ENCODE assay signal across 15 mouse cellular contexts in genomic region chr15:62221024-62221819, GRCm38 (mm10).
DNase-seq lines count a peak whose midpoint lies in the region; ATAC-seq lines count a peak whose summit lies in the region.
"Had no signal": no experiment of that assay in that cellular context is flagged by ENCODE, and none has a peak within 500 bp of the region (broad histone marks: within the 10 kb centered on the region; RNA-seq: fewer than 3 reads in every experiment).

No protein-coding gene starts in this region.

- H3K36me3 ChIP-seq in midbrain, embryonic 11.5 days (ENCODE audit: control insufficient read depth, insufficient read depth, low read length), result no peaks in the 10 kb centered on the region
- no peaks in the 10 kb centered on the region for H3K36me3 ChIP-seq in midbrain, embryonic 13.5 days
- H3K36me3 ChIP-seq in liver, embryonic 12.5 days, result peaks cover 22% of the 10 kb centered on the region

- no peak overlapping the region for H3K9ac ChIP-seq in midbrain, embryonic 11.5 days (ENCODE audit: low read length)
- H3K9ac ChIP-seq in midbrain, embryonic 13.5 days (replicated peaks), result no peak overlapping the region
- peak overlapping the region; percentile 32 for H3K9ac ChIP-seq in liver, embryonic 12.5 days

- H3K4me2 ChIP-seq in midbrain, embryonic 11.5 days, result no peak overlapping the region
- H3K4me2 ChIP-seq in midbrain, embryonic 13.5 days (replicated peaks), result no peak overlapping the region
- H3K4me2 ChIP-seq in liver, embryonic 12.5 days, result peak overlapping the region; percentile 64

- H3K4me1 ChIP-seq in midbrain, embryonic 11.5 days (ENCODE audit: control insufficient read depth, insufficient read depth, low read length), result no peaks in the 10 kb centered on the region
- H3K4me1 ChIP-seq in midbrain, embryonic 13.5 days (replicated peaks), result 0 out of 2 replicates have a peak, but pooled peaks cover 5% of the 10 kb centered on the region
- peaks cover 75% of the 10 kb centered on the region for H3K4me1 ChIP-seq in liver, embryonic 12.5 days

- no peak overlapping the region for H3K4me3 ChIP-seq in midbrain, embryonic 11.5 days (ENCODE audit: low read depth, low read length)
- H3K4me3 ChIP-seq in midbrain, embryonic 13.5 days (replicated peaks), result no peak overlapping the region
- peak overlapping the region; percentile 28 for H3K4me3 ChIP-seq in liver, embryonic 12.5 days

- no peak for DNase-seq in midbrain, embryonic 11.5 days (ENCODE audit: low spot score, missing footprints)
- peak; percentile 86 for DNase-seq in c-Kit-positive CD71-positive TER-119-negative erythroid progenitor cells, embryonic 14.5 days (ENCODE audit: low read depth)
- DNase-seq in yolk sac, embryonic 10.5 days (ENCODE audit: low spot score), result peak; percentile 58
- no peak for DNase-seq in left cerebral cortex, postnatal 14 days (ENCODE audit: low spot score in 2 of 2)
- no peak for DNase-seq in kidney, postnatal 36 days
- DNase-seq: cerebellum, adult 8-10 months; heart, postnatal 4 days; layer of hippocampus, adult 9-11 months; midbrain, embryonic 14.5 days; right cerebral cortex, postnatal 14 days had no signal

- no peak overlapping the region for H3K27ac ChIP-seq in midbrain, embryonic 11.5 days (ENCODE audit: low read depth, low read length)
- no peak overlapping the region for H3K27ac ChIP-seq in midbrain, embryonic 13.5 days
- peak overlapping the region; percentile 83 for H3K27ac ChIP-seq in liver, embryonic 12.5 days
- H3K27ac ChIP-seq: kidney, postnatal 0 days had no signal

- peak; percentile 50; the same call in 1 of the 2 replicates for ATAC-seq in midbrain, embryonic 11.5 days (ENCODE audit: low FRiP score)
- no peak for ATAC-seq in midbrain, embryonic 13.5 days
- ATAC-seq in liver, embryonic 12.5 days, result peak; percentile 91
- ATAC-seq: CD4-positive, CD25-positive, alpha-beta regulatory T cell, adult 4 months; lung, postnatal 0 days had no signal

- H3K27me3 ChIP-seq in midbrain, embryonic 11.5 days (ENCODE audit: control insufficient read depth, insufficient read depth, low read length), result no peaks in the 10 kb centered on the region
- H3K27me3 ChIP-seq in midbrain, embryonic 13.5 days, result no peaks in the 10 kb centered on the region
- H3K27me3 ChIP-seq in liver, embryonic 12.5 days (replicated peaks), result no peaks in the 10 kb centered on the region

- no peaks in the 10 kb centered on the region for H3K9me3 ChIP-seq in midbrain, embryonic 11.5 days (ENCODE audit: control insufficient read depth, low read length)
- no peaks in the 10 kb centered on the region for H3K9me3 ChIP-seq in midbrain, embryonic 13.5 days
- no peaks in the 10 kb centered on the region for H3K9me3 ChIP-seq in liver, embryonic 12.5 days (replicated peaks)

- intact Hi-C loops in left cerebral cortex, postnatal 14 days (cut with DNase I), result no loop called here

- 81% methylated on average over 8 of the region's 8 CpGs for WGBS in midbrain, embryonic 11.5 days
- 75% methylated on average over 8 of the region's 8 CpGs for WGBS in midbrain, embryonic 13.5 days
- 16% methylated on average over 8 of the region's 8 CpGs for WGBS in liver, embryonic 12.5 days (ENCODE audit: insufficient replicate concordance)

Comparison
In these comparisons a context has a peak if more than half of its experiments do, and no peak if none do; other contexts are left out.
1. DNase-seq: peak in c-Kit-positive CD71-positive TER-119-negative erythroid progenitor cells, embryonic 14.5 days (single experiment) and yolk sac, embryonic 10.5 days (single experiment); none in midbrain, embryonic 11.5 days (single experiment), left cerebral cortex, postnatal 14 days (0 of 2) and kidney, postnatal 36 days (0 of 2).